Mouse (Mus musculus): ENCODE results near the gene Fut7.

DNA sequence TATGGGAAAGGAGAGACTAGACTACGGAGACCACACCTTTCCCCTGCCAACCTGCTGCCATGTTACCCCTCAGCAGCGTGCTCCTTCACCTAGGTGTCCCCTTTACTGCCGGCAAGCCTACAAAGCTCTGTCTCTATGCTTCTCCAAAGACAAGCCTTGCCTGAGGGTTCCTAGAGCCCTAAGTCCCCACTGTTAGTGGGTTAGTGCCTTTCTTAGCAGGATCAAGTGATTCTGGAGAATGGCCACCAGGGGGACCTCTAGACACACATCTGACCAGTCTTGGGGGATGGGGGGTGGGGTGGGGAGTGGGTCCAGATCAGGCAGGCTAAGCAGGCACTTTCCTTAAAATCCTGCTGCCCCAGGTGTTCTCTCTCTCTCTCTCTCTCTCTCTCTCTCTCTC lies 1.2 kb upstream of the Fut7 start:
- TF ChIP-seq CTCF (IDR thresholded peaks at IDR 0.05; ENCODE audit: low read depth) (peak; percentile 70), EP300 (IDR thresholded peaks at IDR 0.05; ENCODE audit: low read depth) (no peak)
